Mouse (Mus musculus): Measurements from ENCODE around the gene Gm28372. TPM values are rescaled to one million over a fixed set of nuclear protein-coding genes. Genes with fewer than 3 reads are reported as not detected.
"Not testable (repeated sequence)": the region's sequence is repeated elsewhere in the genome, so short reads cannot be mapped to it uniquely, and the experiment has no call there.

Gene Gm28372
- total RNA-seq (2021) = not detected in 2 replicates
- long read RNA-seq, experiment 1 = 0 reads
- long read RNA-seq, experiment 2 = 0 reads

DNA sequence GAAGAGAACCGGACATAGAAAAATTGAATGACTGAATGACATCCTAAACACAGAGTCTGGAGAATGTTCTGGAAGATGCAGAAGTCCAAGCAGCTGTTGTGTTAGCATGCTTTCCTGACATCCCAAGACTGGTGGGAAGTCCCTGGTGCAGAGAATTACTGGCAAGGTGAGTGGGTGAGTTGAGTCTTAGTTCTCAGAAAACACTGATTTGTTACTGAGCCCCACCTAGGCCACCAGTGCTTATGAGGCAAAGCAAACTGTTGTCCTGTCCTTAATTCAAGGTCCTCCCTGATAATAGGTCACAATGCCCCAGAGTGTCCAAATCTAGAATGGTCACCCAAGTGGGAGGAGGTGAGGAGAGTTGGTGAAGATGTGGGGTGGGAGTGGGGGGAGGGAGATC lies at the start of gene Gm28372, which contains the start of gene 1700020A23Rik:
TSS of gene Gm28372 (plus strand) at position 301 of the 400 bp plus-strand sequence.
TSS of gene 1700020A23Rik (plus strand) at position 321 of the 400 bp plus-strand sequence.
- no peak for DNase-seq

DNA sequence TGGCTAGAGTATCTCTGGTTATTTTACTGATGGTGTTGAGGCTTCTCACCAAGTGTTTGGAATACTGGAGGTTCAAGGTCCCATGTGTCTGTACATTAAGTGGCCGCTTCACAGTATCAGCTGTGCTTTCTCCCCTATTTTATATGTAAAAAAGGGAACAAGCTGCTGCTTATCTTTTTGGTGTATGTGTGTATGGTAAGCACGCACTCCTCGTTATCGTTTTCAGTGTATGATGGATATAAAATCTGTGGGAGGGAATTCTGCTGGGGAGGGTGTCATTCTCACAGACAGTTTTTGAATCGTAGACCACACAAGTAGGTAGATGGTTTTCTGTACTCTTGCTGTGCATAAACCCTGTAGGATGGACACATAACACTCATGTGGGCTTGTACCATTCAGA lies 47.5 kb upstream of the Gm28372 start:
- DNase-seq = no peak

DNA sequence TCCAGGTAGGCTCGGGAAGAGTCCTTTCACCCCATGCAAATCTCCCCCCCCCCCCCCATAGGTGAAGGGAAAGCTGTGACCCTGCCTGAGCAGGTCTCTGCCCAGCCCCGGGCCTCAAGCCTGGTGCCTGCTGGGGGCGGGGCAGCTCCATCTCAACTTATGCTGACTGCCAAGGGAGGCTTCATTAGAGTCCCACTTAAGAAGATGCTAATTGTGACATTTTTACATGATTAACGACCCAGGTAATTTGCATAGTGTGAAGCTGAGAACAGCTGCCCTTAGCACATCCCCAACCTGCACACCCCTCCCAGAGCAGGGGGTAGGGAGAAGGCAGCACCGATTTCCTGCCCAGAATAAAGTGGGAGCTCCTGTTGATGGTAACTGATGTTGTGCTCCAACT lies 46.2 kb upstream of the Gm28372 start:
- no peak for DNase-seq

DNA sequence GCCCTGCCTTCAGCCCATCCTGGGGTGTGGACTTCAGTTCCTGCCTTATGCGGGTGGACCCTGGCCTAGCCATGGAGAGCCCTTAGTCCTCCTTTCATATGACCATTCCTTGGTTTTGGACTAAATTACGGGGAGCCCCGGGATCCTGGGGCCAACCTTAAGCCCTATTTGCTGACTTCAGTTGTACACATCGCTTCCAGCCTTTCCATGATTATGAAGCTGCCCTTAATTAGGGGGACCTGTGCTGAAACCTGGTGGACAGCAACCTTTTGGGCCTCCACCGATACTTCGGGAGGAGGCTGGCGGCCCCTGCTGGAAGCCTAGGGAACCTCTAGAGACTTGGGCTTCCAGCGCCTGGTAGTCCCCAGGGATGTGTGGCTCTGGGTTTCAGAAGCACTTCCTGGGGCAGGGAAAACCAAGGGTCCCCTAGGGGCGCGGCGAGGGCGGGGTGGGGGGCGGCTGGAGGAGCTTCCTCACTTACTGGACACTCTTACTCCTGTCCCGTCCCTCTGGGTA lies 42.5 kb upstream of the Gm28372 start:
- peak; percentile 85 for DNase-seq

DNA sequence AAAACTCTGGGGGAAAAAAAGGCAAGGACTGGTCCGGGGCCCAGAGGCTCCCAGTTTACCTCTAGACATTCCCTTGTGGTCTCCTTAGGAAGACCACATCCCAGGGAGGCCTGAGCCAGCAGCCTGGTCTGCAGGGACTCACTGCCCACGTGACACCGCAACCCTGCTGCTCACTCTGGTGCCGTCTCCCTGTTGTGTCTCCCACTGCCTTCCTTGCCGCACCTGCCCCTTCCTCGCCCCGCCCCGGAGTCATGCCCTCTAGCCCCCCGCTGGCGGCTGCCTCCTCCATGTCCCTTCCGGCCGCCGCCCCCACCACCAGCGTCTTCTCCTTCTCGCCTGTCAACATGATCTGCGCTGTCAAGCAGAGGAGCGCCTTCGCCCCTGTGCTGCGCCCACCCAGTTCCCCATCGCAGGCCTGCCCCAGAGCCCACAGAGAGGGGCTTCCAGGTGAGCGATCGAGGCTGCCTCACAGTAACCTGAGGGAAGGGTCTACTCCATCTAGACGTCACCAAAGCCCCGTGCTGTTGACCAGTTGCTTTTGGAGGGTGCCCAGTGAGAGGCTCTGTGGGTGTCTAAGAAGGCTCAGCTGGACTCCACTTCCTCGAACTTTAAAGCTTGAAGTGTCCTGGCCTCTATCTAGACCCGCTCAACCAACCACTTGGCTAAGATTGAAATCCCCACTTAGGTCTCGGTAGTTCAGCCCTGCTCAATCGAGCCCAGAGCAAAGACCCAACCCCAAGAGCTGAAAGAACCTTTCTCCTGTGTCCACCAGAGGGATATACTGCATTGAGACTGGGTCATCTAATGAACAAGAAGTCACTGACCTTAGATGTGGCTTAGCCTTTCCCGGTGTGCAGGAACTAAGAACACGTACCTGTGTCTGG lies 39.6 kb upstream of the Gm28372 start:
- no peak for DNase-seq

DNA sequence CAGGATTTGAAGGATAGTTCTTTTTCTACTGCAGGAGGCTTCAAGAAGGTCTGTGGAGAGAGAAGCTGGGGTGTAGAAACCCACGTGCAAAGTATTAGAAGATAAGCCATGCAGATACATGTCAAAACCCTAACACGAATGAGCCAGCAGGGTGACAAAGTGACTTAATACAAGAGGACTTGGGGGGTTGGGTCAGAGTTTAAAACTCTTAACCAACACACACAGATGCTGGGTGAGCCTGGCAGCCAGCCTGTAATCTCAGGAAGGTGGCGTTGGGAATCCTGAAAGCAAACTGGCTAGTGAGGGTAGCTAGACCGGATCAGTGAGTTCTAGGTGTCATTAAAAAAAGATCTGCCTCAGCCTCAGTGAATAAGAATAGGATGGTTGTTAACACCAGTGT lies 37.7 kb upstream of the Gm28372 start:
- no peak for DNase-seq

DNA sequence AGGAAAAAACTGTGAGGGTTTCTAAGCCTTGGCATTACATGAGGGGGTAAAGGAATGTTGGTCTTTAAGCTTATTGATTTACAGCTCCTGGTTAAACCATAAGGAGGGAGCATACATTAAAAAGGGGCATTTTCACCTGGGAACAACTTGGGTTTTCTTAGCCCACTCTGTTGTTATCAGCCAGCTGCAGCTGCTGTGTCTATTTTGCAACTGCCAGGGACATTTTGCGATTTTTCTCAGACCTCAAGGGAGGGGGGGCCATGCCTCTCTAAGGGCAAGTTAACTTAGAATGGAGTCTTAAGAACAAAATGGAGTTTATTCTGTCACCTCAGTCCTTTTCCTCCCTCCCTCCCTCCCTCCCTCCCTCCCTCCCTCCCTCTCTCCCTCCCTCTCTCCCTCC lies 32.0 kb upstream of the Gm28372 start:
- not testable (repeated sequence) for DNase-seq

DNA sequence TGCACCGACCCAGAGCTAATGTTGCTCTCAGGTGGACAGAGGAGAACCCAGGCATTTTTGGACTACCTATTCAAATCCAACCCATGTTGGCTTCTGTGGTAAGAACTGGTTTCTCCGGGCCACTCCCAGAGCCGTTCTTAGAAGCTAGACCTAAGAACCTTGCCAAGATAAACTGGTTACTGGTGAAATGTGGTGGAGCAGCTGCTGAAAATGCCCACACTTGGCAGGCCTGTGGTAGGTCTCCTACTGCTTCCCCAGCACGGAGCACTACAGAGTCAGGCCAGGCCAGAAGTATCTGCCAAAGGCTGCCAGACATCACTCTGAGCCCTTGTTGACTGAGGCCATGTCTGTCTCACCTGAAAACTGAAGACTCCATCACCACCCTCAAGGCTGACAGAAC lies 30.1 kb upstream of the Gm28372 start:
- DNase-seq = no peak

DNA sequence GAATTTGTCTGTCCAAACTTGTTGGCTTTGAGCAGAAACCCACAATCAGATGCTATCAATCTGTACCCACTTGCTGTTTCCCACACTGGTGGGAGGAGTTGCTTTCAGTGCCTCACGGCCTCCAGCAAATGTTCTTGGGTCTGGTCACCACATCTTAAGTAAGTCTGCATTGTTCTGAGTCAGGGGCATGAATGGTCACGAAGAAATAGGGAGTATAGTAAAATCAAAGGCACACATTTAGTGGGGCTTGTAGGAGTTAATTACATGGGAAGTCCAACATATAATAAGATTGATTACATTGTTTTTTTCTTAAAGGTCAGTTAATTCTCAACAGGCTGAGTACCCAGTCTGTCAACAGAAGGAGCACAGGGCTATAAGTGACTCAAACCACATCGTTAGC lies 21.8 kb upstream of the Gm28372 start:
- DNase-seq = no peak

DNA sequence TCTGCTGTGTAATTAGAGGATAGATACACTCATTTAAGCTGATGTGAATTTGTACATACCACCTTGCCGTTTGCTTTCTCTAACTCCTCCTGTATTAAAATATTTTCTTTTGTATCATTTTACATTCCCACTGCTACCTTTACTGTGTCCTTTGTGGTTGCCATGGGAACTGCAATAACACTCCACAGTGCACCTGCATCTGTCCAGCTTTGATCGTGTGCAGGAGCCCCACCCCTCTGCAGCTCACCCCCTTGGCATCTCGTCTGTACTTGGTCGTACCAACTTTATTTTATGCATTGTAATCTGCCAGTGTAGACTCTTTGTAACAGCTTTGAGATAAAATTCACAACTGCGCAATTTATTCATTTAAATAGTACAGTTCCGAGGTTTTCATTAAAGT lies 21.1 kb upstream of the Gm28372 start:
- no peak for DNase-seq

DNA sequence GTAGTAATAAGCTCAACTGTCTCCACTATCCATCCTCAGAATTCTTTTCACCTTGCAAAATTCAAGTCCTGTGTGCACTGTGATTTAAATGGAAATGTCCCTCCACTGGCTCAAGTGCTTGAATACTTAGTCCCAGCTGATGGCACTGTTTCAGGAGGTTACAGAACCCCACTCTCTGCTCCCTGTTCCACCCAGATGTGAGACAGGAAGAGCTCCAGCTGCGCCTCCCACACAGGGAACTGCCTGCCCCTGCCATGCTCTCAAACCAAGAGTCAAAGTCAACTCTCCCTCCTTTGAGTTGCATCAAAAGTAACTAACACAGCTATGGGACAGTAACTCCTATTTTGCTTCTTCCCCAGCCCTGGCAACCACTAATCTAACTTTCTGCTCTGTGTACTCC lies 18.8 kb upstream of the Gm28372 start:
- DNase-seq = no peak

DNA sequence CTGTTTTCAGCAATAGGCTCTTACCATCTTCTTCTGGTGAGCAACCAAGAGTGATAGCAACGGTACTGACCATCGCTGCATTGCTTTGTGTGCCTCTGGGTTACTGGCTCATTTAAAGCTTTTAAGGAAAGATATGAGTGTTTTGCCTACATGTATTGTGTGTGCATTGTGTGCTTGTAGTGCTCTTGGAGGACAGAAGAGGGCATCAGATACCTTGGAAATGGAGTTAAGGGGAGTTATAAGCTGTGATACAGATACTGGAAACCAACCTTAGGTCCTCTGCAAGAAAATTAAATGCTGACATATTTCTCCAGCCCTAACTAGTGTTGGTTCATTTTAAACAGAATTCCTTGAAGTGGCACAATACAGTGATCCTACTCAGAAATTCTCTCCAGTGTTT lies 16.2 kb upstream of the Gm28372 start:
- DNase-seq = no peak

DNA sequence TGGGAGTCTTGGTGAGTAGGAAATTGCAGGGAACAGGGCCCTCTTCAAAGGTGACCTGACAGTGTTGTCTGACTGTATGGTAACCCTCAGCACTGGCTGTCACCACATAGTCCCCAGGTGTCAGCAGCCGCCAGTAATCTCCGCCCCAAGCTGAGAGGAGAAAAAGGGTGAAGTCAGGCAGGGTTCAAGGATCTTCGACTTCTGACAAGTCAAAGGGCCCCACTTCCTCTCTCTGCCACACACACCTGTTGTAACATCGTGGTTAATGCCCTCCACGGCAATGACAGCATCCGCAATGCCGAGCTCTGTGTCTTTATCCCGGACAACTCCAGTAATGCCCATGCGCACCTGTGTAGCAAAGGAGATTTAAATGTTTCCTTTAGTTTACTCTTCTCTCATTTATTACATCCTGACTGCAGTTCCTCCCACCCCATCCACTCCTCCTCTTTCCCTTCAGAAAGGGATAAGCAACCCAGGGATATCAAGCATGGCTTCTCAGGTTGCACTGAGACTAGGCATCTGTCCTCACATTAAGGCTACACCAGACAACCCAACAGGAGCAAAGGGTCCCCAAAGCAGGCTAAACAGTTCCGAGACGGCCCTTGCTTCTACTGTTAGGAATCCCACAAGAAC lies 13.9 kb upstream of the Gm28372 start:
- no peak for DNase-seq

DNA sequence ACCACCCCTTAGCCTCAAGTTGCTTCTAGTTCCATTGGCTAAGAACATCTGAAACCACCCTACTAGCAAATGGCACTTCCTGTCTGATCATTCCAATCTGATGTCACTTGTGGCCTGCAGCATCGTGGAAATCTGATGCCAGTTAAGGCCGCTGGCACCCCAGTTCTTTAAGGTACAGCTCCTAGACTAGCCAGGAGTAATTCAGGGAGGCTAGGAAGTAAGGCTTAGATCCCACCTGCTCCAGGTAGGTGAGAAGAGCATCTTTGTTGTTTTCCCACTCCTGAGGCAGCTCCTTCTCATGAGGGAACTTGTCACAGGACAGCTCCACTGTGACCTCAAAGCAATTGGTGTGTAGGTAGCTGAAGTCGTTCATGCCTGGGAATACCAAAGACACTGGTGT lies 12.2 kb upstream of the Gm28372 start:
- no peak for DNase-seq

DNA sequence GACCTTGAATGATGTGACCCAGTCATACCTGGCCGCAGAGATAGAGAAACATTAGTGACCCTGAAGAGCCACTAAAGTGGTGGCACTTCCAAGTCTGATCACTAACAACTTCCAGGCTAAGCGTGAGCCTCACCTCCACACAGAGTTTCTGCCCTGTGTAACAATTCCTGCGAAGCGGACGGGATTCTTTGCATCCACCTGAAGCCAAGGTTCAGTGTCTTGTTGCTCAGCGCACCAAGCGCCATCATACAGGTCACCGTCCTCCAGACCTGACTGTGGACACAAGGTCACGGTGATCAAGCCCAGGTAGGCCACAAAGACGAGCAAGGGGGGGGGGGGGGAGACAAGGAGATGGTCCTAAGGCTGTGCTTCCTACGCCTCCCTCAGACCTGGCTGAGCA lies 9.3 kb upstream of the Gm28372 start:
- no peak for DNase-seq

DNA sequence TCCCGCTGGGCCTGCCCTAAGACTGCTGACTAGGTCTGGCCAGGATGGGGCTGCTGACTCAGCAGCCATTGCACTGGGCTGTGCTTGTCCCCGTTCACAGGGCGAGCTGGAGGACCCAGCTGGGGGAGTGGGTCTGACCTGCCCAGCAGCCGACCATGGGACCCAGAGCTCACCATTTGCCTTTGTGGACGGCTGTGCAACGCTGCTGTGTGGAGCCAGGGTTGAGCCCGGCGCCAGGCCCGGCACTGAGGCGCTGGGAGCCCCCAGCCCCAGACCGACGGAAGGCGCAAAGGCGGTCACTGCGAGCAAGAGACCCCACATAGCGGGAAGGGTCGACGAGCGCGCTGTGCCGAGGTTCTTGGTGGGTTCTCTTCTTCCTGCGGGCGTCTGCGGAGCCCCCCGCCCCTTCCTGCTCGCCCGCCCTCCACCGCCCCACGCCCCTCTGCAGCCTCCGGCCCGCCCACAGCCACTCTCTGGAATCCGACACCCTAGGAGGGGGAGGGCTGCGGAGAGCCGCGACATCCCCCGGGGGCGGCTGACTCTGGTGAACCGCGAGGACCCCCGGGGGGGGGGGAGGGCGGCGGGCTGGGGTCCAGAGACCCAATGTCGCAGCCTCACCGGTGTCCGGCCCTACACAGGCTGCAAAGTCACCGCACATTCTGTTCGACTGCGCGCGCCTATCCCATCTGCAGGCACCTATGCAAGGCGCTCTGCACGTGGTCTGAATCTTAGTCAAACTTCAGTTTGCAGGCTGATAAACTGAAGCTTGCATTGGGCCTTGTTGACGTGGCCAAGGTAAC lies 7.7 kb upstream of the Gm28372 start, which contains the start of gene Cpxm1:
TSS of gene Cpxm1 (minus strand) at position 389 of the 800 bp plus-strand sequence.
- DNase-seq = peak; percentile 44

DNA sequence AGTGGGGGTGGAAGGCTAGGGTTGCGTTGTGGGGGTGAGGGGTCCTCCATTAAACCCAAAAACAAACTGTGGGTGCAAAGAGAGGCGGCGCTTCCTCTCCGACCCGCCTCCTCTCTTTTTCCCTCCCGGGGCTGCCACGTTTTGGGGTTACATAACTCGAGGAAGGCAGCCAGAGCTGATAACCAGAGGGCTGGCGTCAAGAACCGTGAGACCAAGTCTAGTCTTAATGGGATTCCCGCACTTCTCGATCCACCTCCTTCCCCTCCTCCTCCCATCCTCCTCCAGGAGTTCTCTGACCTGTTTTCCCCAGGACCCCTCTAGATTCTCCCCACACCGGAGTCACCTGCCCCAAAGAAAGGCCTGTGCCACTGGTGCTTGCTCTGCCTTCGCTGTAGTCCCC lies 6.9 kb upstream of the Gm28372 start:
- DNase-seq = peak; percentile 30

DNA sequence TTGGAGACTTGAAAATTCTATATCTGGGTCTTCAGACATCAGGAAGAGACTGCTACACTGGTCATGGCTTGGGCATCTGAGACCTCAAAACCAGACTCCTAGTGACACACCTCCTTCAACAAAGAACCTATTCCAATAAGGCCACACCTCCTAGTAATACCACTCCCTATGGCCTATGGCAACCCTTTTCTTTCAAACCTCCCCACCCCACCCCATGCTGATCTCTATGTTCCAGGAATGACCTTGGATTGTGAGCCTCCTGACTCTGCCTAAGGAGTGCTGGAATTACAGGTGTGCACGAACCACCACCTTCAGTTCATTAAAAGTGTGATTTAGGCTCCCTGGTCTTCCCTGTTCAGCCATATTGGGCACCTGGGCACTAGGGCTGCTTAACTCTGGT lies 5.0 kb upstream of the Gm28372 start:
- no peak for DNase-seq

DNA sequence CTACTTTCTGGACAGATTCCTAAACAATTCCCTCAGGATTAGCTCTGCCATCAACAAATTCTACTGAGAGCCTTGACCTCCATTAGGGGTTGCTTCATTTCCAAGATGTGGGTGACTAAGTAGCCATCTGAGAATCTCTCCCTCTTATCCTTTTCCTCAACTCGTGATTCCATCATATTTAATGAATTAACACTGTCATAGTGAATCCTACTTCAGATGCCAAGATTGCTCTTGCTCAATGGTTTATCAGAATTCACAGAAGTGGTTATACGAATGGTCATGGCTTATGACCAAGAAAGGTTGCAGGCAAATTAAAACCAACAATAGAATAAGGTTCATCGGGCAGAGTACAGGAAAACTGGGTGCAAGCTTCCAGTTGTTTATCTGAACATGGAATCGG lies 3.1 kb upstream of the Gm28372 start:
- no peak for DNase-seq

DNA sequence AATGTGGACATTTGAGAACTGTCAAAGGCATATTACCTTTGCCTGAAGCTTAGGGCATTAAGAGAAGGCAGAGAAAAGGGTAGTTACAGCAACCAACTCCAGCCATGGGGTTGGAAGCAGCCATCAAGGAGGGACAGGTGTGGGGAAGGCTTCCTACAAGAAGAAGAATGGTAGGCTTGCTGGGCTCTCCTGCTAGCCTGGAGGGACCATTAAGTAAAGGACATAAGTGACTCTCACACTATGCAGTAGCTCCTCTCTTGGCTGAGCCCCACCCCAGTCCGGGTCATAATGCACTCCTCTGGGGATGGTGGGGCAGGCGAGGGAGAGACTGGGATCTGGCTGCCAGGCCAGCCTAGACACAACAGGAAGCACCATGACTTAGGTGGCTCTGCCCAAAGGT lies 1.1 kb downstream of the Gm28372 start, which contains the start of gene Tmem239:
TSS of gene Tmem239 (plus strand) at position 301 of the 400 bp plus-strand sequence.
- DNase-seq = no peak

DNA sequence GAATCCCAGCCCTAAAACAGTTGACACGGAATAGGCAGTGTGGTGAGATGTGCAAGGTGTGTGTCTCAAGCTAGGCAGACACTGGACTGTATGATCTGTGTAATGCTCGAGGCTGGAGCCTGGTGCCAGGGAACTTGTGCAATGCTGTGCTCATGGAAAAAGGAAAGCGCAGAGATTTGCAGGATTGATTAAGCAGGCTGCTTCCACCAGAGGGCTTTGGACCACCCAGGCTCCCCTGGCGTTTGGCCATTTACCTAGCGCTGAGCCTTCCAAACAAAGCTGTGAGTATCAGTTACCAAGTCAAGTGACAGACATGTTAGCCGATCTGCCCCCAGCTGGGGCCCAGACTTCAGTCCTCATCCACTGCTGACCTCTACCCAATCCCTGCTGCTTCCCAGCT lies 3.2 kb downstream of the Gm28372 start:
- DNase-seq = no peak

All from adrenal gland, postnatal 14 days (tissue).